Mouse (Mus musculus) adrenal gland, postnatal 25 days (tissue): ENCODE measurements around the gene Clmn. TPM values are rescaled to one million over a fixed set of nuclear protein-coding genes. Genes with fewer than 3 reads are reported as not detected.

Experiments
- DNase-seq: peaks from one replicate; pipeline ENCODE4 v3.0.0; 2021; ENCODE audit warnings: mixed read lengths
- long read RNA-seq: library from polyadenylated mRNA; stranded (forward); transcript quantifications from one replicate; pipeline ENCODE4 v2.0.0, GENCODE M21; 2021
- total RNA-seq: library from RNA; stranded (reverse); gene quantifications from 2 replicates; pipeline ENCODE4 v1.2.3, GENCODE M21; 2021

Clmn gene
- total RNA-seq: 8.5 and 12.4 TPM in 2 replicates
- long read RNA-seq, full-length matches to known transcripts: 1 of 12 reads
- long read RNA-seq, partial matches to known transcripts: 2 of 12 reads
- long read RNA-seq, other reads (novel, unspliced or antisense): 9 of 12 reads

GRCm38 (mm10) chr12:104864439-104865165 is at the start of gene Clmn:
Gene Clmn (minus strand): TSS chr12:104865076.
- DNase-seq: peak; percentile 35

- no peak for DNase-seq
These were observed 48.1 kb upstream of the Clmn start for GRCm38 (mm10) chr12:104912990-104913389.

GRCm38 (mm10) chr12:104912281-104912933 is 47.5 kb upstream of the Clmn start:
- DNase-seq: no peak

GRCm38 (mm10) chr12:104909750-104910149 is 44.9 kb upstream of the Clmn start:
- DNase-seq: no peak

GRCm38 (mm10) chr12:104908986-104909385 is 44.1 kb upstream of the Clmn start:
- DNase-seq: no peak

GRCm38 (mm10) chr12:104908024-104908781 is 43.3 kb upstream of the Clmn start:
- DNase-seq: no peak

- no peak for DNase-seq
These were observed 42.3 kb upstream of the Clmn start for GRCm38 (mm10) chr12:104907133-104907532.

- no peak for DNase-seq
These were observed 39.3 kb upstream of the Clmn start for GRCm38 (mm10) chr12:104904138-104904537.

GRCm38 (mm10) chr12:104902392-104903053 is 37.6 kb upstream of the Clmn start:
- no peak for DNase-seq

DNA sequence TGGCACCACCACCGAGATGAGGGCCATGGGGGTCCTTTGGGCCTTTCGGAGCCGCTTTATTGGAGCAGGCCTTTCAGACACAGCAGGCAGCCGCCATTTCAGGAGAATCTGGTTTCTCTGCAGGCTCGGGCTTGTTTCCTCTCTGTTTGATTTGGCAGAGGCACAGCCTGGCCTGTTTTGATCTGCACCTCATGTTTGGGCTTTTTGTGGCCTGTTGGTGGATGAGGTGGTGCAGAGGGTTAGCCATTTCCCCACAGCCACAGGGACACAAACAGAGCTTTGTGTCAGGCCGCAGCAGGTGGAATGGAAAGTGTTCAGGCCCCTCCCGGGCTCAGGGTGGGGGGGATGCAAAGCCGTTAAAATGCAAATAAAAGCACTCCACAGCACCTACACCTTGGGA is 36.4 kb upstream of the Clmn start:
- no peak for DNase-seq

GRCm38 (mm10) chr12:104899835-104900234 is 35.0 kb upstream of the Clmn start:
- DNase-seq: no peak

GRCm38 (mm10) chr12:104899161-104899560 is 34.3 kb upstream of the Clmn start:
- DNase-seq: no peak

DNA sequence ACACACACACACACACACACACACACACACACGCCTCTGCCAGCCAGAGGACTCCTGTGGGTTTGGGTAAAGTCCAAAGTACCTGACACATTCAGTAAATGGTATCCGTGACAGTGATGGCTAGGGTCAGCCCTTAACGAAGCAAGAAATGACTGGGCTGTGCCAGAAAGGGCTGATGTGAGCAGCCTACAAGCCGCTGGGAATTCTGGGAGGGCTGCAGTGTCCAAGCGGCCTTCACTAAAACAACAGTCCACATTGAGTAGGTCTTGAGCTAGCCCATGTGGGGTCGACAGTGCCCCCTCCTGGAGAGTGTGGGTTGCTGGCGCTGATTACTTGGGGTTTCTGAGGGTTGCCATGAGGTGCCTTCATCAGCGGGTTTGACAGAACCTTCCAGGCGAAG is 33.8 kb upstream of the Clmn start:
- no peak for DNase-seq

GRCm38 (mm10) chr12:104897051-104897618 is 32.3 kb upstream of the Clmn start:
- DNase-seq: no peak

DNA sequence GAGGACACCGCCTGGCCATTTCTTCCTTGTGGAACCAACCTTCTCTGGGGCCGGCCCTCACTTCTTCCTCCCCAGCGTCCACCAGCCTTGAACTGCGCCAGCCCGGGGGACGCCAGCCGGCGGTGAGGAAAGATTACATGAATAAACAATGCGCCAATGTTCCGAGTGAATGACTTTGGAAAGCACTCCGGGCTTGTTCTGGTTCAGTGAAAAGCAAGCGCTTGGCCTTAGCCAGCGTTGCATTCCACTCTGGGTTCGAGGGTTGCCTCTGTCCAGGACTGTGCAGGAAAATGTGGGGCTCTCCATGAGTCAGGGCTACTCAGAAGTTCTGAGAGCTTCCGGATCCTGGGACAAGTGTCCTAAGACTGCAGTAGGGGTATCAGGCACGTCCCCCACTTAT is 31.8 kb upstream of the Clmn start:
- DNase-seq: no peak

DNA sequence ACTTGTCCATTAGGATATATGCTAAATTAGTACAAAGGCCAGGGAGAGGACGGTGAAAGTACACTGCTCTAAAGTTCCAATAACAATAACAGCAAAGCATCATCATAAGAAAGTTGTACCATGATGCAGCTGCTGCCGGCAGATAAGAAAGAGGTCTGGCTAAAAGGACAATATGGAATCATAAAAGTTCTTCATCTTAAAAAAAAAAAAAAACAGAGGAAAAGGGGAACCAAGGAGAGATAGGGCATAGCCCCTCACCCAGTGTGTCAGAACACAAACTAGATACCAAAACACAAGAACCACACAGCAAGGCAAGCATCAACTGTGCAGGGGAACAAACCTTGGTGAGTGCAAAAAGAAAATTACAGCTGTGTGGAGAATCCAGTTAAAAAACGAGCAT is 27.4 kb upstream of the Clmn start:
- no peak for DNase-seq

GRCm38 (mm10) chr12:104890066-104890465 is 25.2 kb upstream of the Clmn start:
- DNase-seq: no peak

DNA sequence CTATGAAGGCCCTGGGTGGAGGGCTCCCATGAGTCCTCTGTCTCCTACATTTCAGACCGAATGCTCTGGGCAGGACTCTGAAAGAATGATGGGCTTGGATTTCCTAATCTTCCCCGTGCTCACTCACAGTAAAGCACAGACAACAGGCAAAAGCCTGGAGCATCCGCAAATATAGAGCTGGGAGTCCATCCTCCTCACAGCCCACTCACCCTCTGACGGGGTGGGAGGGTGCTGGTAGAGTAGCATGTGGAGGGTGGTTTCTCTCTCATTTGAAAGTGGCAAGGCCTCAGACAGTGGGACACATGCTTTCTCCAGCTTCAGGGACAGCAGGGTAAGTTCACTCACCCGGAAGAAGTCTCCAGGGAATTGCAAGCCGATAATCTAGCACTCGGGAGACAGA is 21.2 kb upstream of the Clmn start:
- no peak for DNase-seq

- no peak for DNase-seq
These were observed 17.7 kb upstream of the Clmn start for GRCm38 (mm10) chr12:104882533-104882932.

DNA sequence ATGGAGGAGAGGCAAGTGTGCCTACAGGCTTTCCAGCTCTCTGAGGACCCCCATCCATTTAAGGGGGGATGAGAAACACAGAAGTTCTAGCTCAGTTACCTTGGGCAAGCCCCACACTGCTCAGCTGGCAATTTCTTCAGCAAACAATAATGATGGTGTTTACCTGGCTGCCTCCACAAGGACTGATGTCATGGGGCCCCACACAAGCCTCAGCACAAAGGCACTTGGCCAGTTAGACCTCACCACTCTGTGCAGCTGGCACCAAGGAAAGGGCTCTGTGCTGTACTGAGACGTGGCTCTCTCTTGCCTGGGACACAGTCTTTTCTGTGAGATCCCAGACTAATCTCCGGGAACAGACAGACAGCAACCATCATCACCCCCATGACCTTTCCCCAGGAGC is 17.2 kb upstream of the Clmn start:
- no peak for DNase-seq

GRCm38 (mm10) chr12:104881518-104882060 is 16.7 kb upstream of the Clmn start:
- no peak for DNase-seq

GRCm38 (mm10) chr12:104880367-104880766 is 15.5 kb upstream of the Clmn start:
- peak; percentile 16 for DNase-seq
